Mouse (Mus musculus) limb, embryonic 11.5 days (tissue): ENCODE measurements at regions not wholly inside any gene's neighbourhood (a gene's known extent, or its start where the extent isn't known, plus 50 kb on each side); places are given as distances from the start of the nearest gene placed in this dataset.

Source experiments
- ATAC-seq: fragments of 200-750 bp; cut with Nextera tagmentation; 2 replicates; pipeline ENCODE4 v1.8.0; 2017; ENCODE audit warnings: low read depth; ENCODE audit not compliant: insufficient number of reproducible peaks, low FRiP score, low TSS enrichment
- DNase-seq: peaks from one replicate; pipeline ENCODE4 v3.0.0-alpha.2; 2015; ENCODE audit warnings: low spot score
- H3K27ac ChIP-seq: fragments of 300-500 bp; sonication (generic); replicated peaks from 2 replicates; pipeline ENCODE4 v1.5.1; 2014; ENCODE audit warnings: low read depth, mild to moderate bottlenecking, low read length
- H3K27me3 ChIP-seq: fragments of 300-500 bp; sonication (generic); 2 replicates; pipeline ENCODE4 v1.6.1; 2014; ENCODE audit warnings: mild to moderate bottlenecking, low read length, mixed read lengths; ENCODE audit not compliant: control insufficient read depth, insufficient read depth
- H3K36me3 ChIP-seq: fragments of 300-500 bp; sonication (generic); 2 replicates; pipeline ENCODE4 v1.6.1; 2014; ENCODE audit warnings: mild to moderate bottlenecking, low read length, moderate library complexity, mixed read lengths; ENCODE audit not compliant: control insufficient read depth, insufficient read depth
- H3K4me1 ChIP-seq: fragments of 300-500 bp; sonication (generic); 2 replicates; pipeline ENCODE4 v1.6.1; 2014; ENCODE audit warnings: low read length, mixed read lengths; ENCODE audit not compliant: control insufficient read depth, insufficient read depth
- H3K4me2 ChIP-seq: fragments of 300-500 bp; sonication (generic); 2 replicates; pipeline ENCODE4 v1.6.1; 2014; ENCODE audit warnings: low read depth, mild to moderate bottlenecking, moderate library complexity; ENCODE audit not compliant: severe bottlenecking
- H3K4me3 ChIP-seq: fragments of 300-500 bp; sonication (generic); 2 replicates; pipeline ENCODE4 v1.5.1; 2014; ENCODE audit warnings: low read depth, low read length
- H3K9ac ChIP-seq: fragments of 300-500 bp; sonication (generic); 2 replicates; pipeline ENCODE4 v1.6.1; 2014; ENCODE audit warnings: mild to moderate bottlenecking, low read length
- H3K9me3 ChIP-seq: fragments of 300-500 bp; sonication (generic); 2 replicates; pipeline ENCODE4 v1.6.1; 2016; ENCODE audit warnings: low read length; ENCODE audit not compliant: control insufficient read depth
- WGBS: fragments of 180-500 bp; shearing (Covaris S2); extraction: QIAGEN DNeasy Blood & Tissue Kit; methylation state at CpG from one replicate; pipeline ENCODE4 v1.1.7; 2014; 5-methylcytosine and 5-hydroxymethylcytosine counted together

GRCm38 (mm10) chr3:83593321-83593720 lies 172.8 kb upstream of the Sfrp2 start:
- H3K27me3 ChIP-seq = no peaks in the 10 kb centered on the region
- H3K9me3 ChIP-seq = no peaks in the 10 kb centered on the region
- DNase-seq (no peak), ATAC-seq (no peak)
- H3K4me3 ChIP-seq = no peak overlapping the region
- H3K36me3 ChIP-seq = no peaks in the 10 kb centered on the region
- H3K9ac ChIP-seq = no peak overlapping the region
- no peak overlapping the region for H3K4me2 ChIP-seq
- 88% methylated on average over 5 of the region's 5 CpGs for WGBS
- H3K27ac ChIP-seq = no peak overlapping the region
- H3K4me1 ChIP-seq = no peaks in the 10 kb centered on the region

- 83% methylated on average over 4 of the region's 4 CpGs for WGBS
- Histone ChIP-seq H3K36me3 (no peaks in the 10 kb centered on the region), H3K4me2 (no peak overlapping the region), H3K4me3 (no peak overlapping the region), H3K27ac (no peak overlapping the region), H3K27me3 (no peaks in the 10 kb centered on the region), H3K9ac (no peak overlapping the region), H3K4me1 (no peaks in the 10 kb centered on the region), H3K9me3 (no peaks in the 10 kb centered on the region)
- DNase-seq = no peak
- no peak for ATAC-seq
Measured at GRCm38 (mm10) chr3:83601506-83601905, 164.6 kb upstream of the Sfrp2 start.

- Histone ChIP-seq H3K4me2 (no peak overlapping the region), H3K27ac (peak overlapping the region; percentile 63), H3K4me3 (no peak overlapping the region), H3K36me3 (no peaks in the 10 kb centered on the region), H3K9ac (no peak overlapping the region), H3K4me1 (peaks cover 6% of the 10 kb centered on the region; the same call in 1 of the 2 replicates), H3K9me3 (no peaks in the 10 kb centered on the region), H3K27me3 (no peaks in the 10 kb centered on the region)
- DNase-seq = peak; percentile 46
- ATAC-seq = peak; percentile 78
- 41% methylated on average over 8 of the region's 8 CpGs for WGBS
Measured at GRCm38 (mm10) chr3:83609095-83609770, 156.9 kb upstream of the Sfrp2 start.

GRCm38 (mm10) chr3:83620435-83620834 lies 145.7 kb upstream of the Sfrp2 start:
- H3K4me2 ChIP-seq = no peak overlapping the region
- H3K9ac ChIP-seq = no peak overlapping the region
- no peak overlapping the region for H3K27ac ChIP-seq
- WGBS = 87% methylated on average over 4 of the region's 4 CpGs
- no peaks in the 10 kb centered on the region for H3K36me3 ChIP-seq
- no peaks in the 10 kb centered on the region for H3K4me1 ChIP-seq
- H3K4me3 ChIP-seq = no peak overlapping the region
- H3K27me3 ChIP-seq = no peaks in the 10 kb centered on the region
- ATAC-seq (no peak), DNase-seq (no peak)
- no peaks in the 10 kb centered on the region for H3K9me3 ChIP-seq

- H3K9me3 ChIP-seq = no peaks in the 10 kb centered on the region
- H3K36me3 ChIP-seq = no peaks in the 10 kb centered on the region
- H3K4me1 ChIP-seq = no peaks in the 10 kb centered on the region; the same call in 1 of the 2 replicates
- ATAC-seq (no peak), DNase-seq (peak; percentile 28)
- 38% methylated on average over 9 of the region's 9 CpGs for WGBS
- no peak overlapping the region for H3K4me3 ChIP-seq
- H3K27ac ChIP-seq = no peak overlapping the region
- H3K4me2 ChIP-seq = no peak overlapping the region
- no peaks in the 10 kb centered on the region for H3K27me3 ChIP-seq
- no peak overlapping the region for H3K9ac ChIP-seq
Measured at GRCm38 (mm10) chr3:83633032-83633431, 133.1 kb upstream of the Sfrp2 start.

- Histone ChIP-seq H3K36me3 (no peaks in the 10 kb centered on the region), H3K4me3 (no peak overlapping the region), H3K27me3 (no peaks in the 10 kb centered on the region), H3K4me2 (no peak overlapping the region), H3K27ac (no peak overlapping the region), H3K4me1 (no peaks in the 10 kb centered on the region), H3K9me3 (no peaks in the 10 kb centered on the region), H3K9ac (no peak overlapping the region)
- ATAC-seq (peak; percentile 79; the same call in 1 of the 2 replicates), DNase-seq (peak; percentile 38)
- WGBS = 40% methylated on average over 4 of the region's 4 CpGs
Measured at GRCm38 (mm10) chr3:83640433-83640832, 125.7 kb upstream of the Sfrp2 start.

GRCm38 (mm10) chr3:83663716-83664115 lies 102.4 kb upstream of the Sfrp2 start:
- Histone ChIP-seq H3K9ac (no peak overlapping the region), H3K27ac (no peak overlapping the region), H3K4me3 (no peak overlapping the region), H3K4me2 (no peak overlapping the region), H3K36me3 (no peaks in the 10 kb centered on the region), H3K27me3 (no peaks in the 10 kb centered on the region), H3K4me1 (no peaks in the 10 kb centered on the region), H3K9me3 (no peaks in the 10 kb centered on the region)
- DNase-seq (no peak), ATAC-seq (no peak)
- WGBS = 80% methylated on average over 1 of the region's 1 CpGs

GRCm38 (mm10) chr3:83676147-83676546 lies 90.0 kb upstream of the Sfrp2 start:
- DNase-seq = no peak
- no peak overlapping the region for H3K27ac ChIP-seq

GRCm38 (mm10) chr3:83686611-83687010 lies 79.5 kb upstream of the Sfrp2 start:
- Histone ChIP-seq H3K27ac (no peak overlapping the region), H3K9ac (no peak overlapping the region), H3K4me1 (no peaks in the 10 kb centered on the region), H3K9me3 (no peaks in the 10 kb centered on the region), H3K36me3 (no peaks in the 10 kb centered on the region), H3K27me3 (no peaks in the 10 kb centered on the region), H3K4me3 (no peak overlapping the region), H3K4me2 (no peak overlapping the region)
- ATAC-seq = no peak
- 92% methylated on average over 15 of the region's 15 CpGs for WGBS
- no peak for DNase-seq

More at GRCm38 (mm10) chr3:83676147-83676546, 90.0 kb upstream of the Sfrp2 start:
- ATAC-seq = no peak
- H3K4me1 ChIP-seq = no peaks in the 10 kb centered on the region
- no peak overlapping the region for H3K9ac ChIP-seq
- H3K9me3 ChIP-seq = no peaks in the 10 kb centered on the region
- no peaks in the 10 kb centered on the region for H3K27me3 ChIP-seq
- H3K4me3 ChIP-seq = no peak overlapping the region
- no peaks in the 10 kb centered on the region for H3K36me3 ChIP-seq
- no peak overlapping the region for H3K4me2 ChIP-seq
- 86% methylated on average over 5 of the region's 5 CpGs for WGBS
